Mouse (Mus musculus): ENCODE measurements around the gene Ctnnd2. TPM values are rescaled to one million over a fixed set of nuclear protein-coding genes. Genes with fewer than 3 reads are reported as not detected.

Ctnnd2 gene
- polyA plus RNA-seq, 1 experiment = 0.02 TPM

GRCm38 (mm10) chr15:30633917-30634316 is 461.5 kb downstream of the Ctnnd2 start:
- TF ChIP-seq TCF12 (IDR thresholded peaks at IDR 0.05; ENCODE audit: insufficient read depth, poor library complexity, severe bottlenecking) (no peak), CEBPB (IDR thresholded peaks at IDR 0.05; ENCODE audit: insufficient read depth, poor library complexity, severe bottlenecking) (no peak)
- Histone ChIP-seq H3K4me3 (no peak overlapping the region), H3K79me2 (ENCODE audit: control insufficient read depth, insufficient read depth) (no peaks in the 10 kb centered on the region), H3ac (ENCODE audit: control insufficient read depth, insufficient read length) (no peak overlapping the region), H3K36me3 (ENCODE audit: control insufficient read depth, insufficient read depth) (no peaks in the 10 kb centered on the region), H3K27me3 (ENCODE audit: control insufficient read depth, insufficient read depth, insufficient read length) (no peaks in the 10 kb centered on the region), H3K4me2 (ENCODE audit: low read depth) (no peak overlapping the region)

DNA sequence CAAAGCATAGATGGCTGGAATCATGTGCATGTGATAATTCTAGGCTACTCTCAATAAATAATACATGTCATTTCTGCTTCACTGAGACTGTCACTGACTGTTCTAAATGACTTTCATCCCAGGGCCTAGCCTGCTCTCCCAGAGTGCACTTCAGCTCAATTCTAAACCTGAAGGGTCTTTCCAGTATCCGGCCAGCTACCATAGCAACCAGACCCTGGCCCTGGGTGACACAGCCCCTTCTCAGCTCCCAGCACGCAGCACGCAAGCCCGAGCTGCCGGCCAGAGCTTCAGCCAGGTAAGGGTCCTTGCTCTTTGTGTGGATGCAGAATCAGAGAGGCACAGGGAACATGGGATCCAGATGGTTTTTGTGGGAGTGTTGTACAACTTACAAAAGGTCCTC is 462.1 kb downstream of the Ctnnd2 start:
- no peaks in the 10 kb centered on the region for H3K36me3 ChIP-seq (ENCODE audit: control insufficient read depth, insufficient read depth)
- H3K27me3 ChIP-seq (ENCODE audit: control insufficient read depth, insufficient read depth, insufficient read length) = no peaks in the 10 kb centered on the region
- no peak overlapping the region for H3ac ChIP-seq (ENCODE audit: control insufficient read depth, insufficient read length)
- no peak overlapping the region for H3K4me2 ChIP-seq (ENCODE audit: low read depth)
- no peaks in the 10 kb centered on the region for H3K79me2 ChIP-seq (ENCODE audit: control insufficient read depth, insufficient read depth)
- H3K4me3 ChIP-seq = no peak overlapping the region
- TF ChIP-seq MYOD1 (IDR thresholded peaks at IDR 0.05; ENCODE audit: control insufficient read depth in 1 of 3, insufficient read length in 2 of 3, low read depth in 2 of 3) (no peak), CEBPB (IDR thresholded peaks at IDR 0.05; ENCODE audit: insufficient read depth, poor library complexity, severe bottlenecking) (no peak), POLR2AphosphoS2 (IDR thresholded peaks at IDR 0.05; ENCODE audit: insufficient read length, low read depth) (no peak), REST (IDR thresholded peaks at IDR 0.05; ENCODE audit: insufficient read depth, insufficient read length) (no peak), SRF (IDR thresholded peaks at IDR 0.05; ENCODE audit: control insufficient read depth, insufficient read length, low read depth) (no peak), E2F4 (IDR thresholded peaks at IDR 0.05; ENCODE audit: insufficient read depth) (no peak), TCF3 (IDR thresholded peaks at IDR 0.05; ENCODE audit: insufficient read length, low read depth) (no peak), USF1 (IDR thresholded peaks at IDR 0.05; ENCODE audit: low read depth) (no peak), MAX (IDR thresholded peaks at IDR 0.05; ENCODE audit: low read depth) (no peak), TCF12 (IDR thresholded peaks at IDR 0.05; ENCODE audit: insufficient read depth, poor library complexity, severe bottlenecking) (no peak), POLR2A (IDR thresholded peaks at IDR 0.05; ENCODE audit: insufficient read length, low read depth) (no peak), MYOG (IDR thresholded peaks at IDR 0.05; ENCODE audit: control insufficient read depth in 1 of 3, insufficient read depth in 1 of 3, insufficient read length in 2 of 3, low read depth in 2 of 3) (no peak)

GRCm38 (mm10) chr15:30640651-30641050 is 468.3 kb downstream of the Ctnnd2 start:
- TF ChIP-seq TCF3 (IDR thresholded peaks at IDR 0.05; ENCODE audit: insufficient read length, low read depth) (no peak), POLR2A (IDR thresholded peaks at IDR 0.05; ENCODE audit: insufficient read length, low read depth) (no peak), CEBPB (IDR thresholded peaks at IDR 0.05; ENCODE audit: insufficient read depth, poor library complexity, severe bottlenecking) (no peak), MAX (IDR thresholded peaks at IDR 0.05; ENCODE audit: low read depth) (no peak), MYOD1 (IDR thresholded peaks at IDR 0.05; ENCODE audit: control insufficient read depth in 1 of 3, insufficient read length in 2 of 3, low read depth in 2 of 3) (no peak), POLR2AphosphoS2 (IDR thresholded peaks at IDR 0.05; ENCODE audit: insufficient read length, low read depth) (no peak), MYOG (IDR thresholded peaks at IDR 0.05; ENCODE audit: control insufficient read depth in 1 of 3, insufficient read depth in 1 of 3, insufficient read length in 2 of 3, low read depth in 2 of 3) (no peak), REST (IDR thresholded peaks at IDR 0.05; ENCODE audit: insufficient read depth, insufficient read length) (no peak), E2F4 (IDR thresholded peaks at IDR 0.05; ENCODE audit: insufficient read depth) (no peak), TCF12 (IDR thresholded peaks at IDR 0.05; ENCODE audit: insufficient read depth, poor library complexity, severe bottlenecking) (no peak), USF1 (IDR thresholded peaks at IDR 0.05; ENCODE audit: low read depth) (no peak)
- Histone ChIP-seq H3K79me2 (ENCODE audit: control insufficient read depth, insufficient read depth) (no peaks in the 10 kb centered on the region), H3K4me2 (ENCODE audit: low read depth) (no peak overlapping the region), H3ac (ENCODE audit: control insufficient read depth, insufficient read length) (no peak overlapping the region), H3K36me3 (ENCODE audit: control insufficient read depth, insufficient read depth) (no peaks in the 10 kb centered on the region), H3K27me3 (ENCODE audit: control insufficient read depth, insufficient read depth, insufficient read length) (no peaks in the 10 kb centered on the region), H3K4me3 (no peak overlapping the region)

DNA sequence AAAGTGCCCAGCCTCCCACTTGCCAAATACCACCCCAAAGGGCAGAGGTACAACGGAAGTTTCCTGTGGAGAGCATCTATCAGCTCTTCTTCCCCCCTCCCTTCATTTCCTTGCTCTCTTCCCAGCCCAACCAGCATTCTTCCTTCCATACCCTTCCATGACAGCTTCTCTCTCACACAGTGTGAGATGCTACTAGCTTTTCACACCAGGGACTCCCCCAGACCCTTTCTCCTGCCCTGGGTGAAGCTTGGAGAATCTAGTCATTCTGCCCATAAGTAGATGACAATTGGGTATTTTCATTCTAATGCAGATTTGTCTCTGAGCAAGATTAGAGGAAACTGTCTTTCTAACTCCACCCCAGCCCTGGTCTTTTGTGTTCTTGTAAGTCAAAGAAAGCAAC is 473.3 kb downstream of the Ctnnd2 start:
- Histone ChIP-seq H3ac (ENCODE audit: control insufficient read depth, insufficient read length) (no peak overlapping the region), H3K36me3 (ENCODE audit: control insufficient read depth, insufficient read depth) (no peaks in the 10 kb centered on the region), H3K4me2 (ENCODE audit: low read depth) (no peak overlapping the region), H3K4me3 (no peak overlapping the region), H3K79me2 (ENCODE audit: control insufficient read depth, insufficient read depth) (no peaks in the 10 kb centered on the region), H3K27me3 (ENCODE audit: control insufficient read depth, insufficient read depth, insufficient read length) (peaks cover 14% of the 10 kb centered on the region)
- TF ChIP-seq CEBPB (IDR thresholded peaks at IDR 0.05; ENCODE audit: insufficient read depth, poor library complexity, severe bottlenecking) (no peak), TCF12 (IDR thresholded peaks at IDR 0.05; ENCODE audit: insufficient read depth, poor library complexity, severe bottlenecking) (no peak), POLR2A (IDR thresholded peaks at IDR 0.05; ENCODE audit: insufficient read length, low read depth) (no peak), SRF (IDR thresholded peaks at IDR 0.05; ENCODE audit: control insufficient read depth, insufficient read length, low read depth) (no peak), TCF3 (IDR thresholded peaks at IDR 0.05; ENCODE audit: insufficient read length, low read depth) (no peak), MYOG (IDR thresholded peaks at IDR 0.05; ENCODE audit: control insufficient read depth in 1 of 3, insufficient read depth in 1 of 3, insufficient read length in 2 of 3, low read depth in 2 of 3) (no peak), E2F4 (IDR thresholded peaks at IDR 0.05; ENCODE audit: insufficient read depth) (no peak), REST (IDR thresholded peaks at IDR 0.05; ENCODE audit: insufficient read depth, insufficient read length) (no peak), MYOD1 (IDR thresholded peaks at IDR 0.05; ENCODE audit: control insufficient read depth in 1 of 3, insufficient read length in 2 of 3, low read depth in 2 of 3) (no peak), MAX (IDR thresholded peaks at IDR 0.05; ENCODE audit: low read depth) (no peak), USF1 (IDR thresholded peaks at IDR 0.05; ENCODE audit: low read depth) (no peak), POLR2AphosphoS2 (IDR thresholded peaks at IDR 0.05; ENCODE audit: insufficient read length, low read depth) (no peak)
